Mouse (Mus musculus): ENCODE measurements around the gene Gm14137. TPM values are rescaled to one million over a fixed set of nuclear protein-coding genes. Genes with fewer than 3 reads are reported as not detected.

Gene Gm14137
- polyA plus RNA-seq (2012; ENCODE audit: low replicate concordance): 0.88 and 2.3 TPM in 2 replicates

GRCm38 (mm10) chr2:119173991-119174651 is at the start of gene Gm14137:
Gene Gm14137 (plus strand): TSS chr2:119174509.

DNA sequence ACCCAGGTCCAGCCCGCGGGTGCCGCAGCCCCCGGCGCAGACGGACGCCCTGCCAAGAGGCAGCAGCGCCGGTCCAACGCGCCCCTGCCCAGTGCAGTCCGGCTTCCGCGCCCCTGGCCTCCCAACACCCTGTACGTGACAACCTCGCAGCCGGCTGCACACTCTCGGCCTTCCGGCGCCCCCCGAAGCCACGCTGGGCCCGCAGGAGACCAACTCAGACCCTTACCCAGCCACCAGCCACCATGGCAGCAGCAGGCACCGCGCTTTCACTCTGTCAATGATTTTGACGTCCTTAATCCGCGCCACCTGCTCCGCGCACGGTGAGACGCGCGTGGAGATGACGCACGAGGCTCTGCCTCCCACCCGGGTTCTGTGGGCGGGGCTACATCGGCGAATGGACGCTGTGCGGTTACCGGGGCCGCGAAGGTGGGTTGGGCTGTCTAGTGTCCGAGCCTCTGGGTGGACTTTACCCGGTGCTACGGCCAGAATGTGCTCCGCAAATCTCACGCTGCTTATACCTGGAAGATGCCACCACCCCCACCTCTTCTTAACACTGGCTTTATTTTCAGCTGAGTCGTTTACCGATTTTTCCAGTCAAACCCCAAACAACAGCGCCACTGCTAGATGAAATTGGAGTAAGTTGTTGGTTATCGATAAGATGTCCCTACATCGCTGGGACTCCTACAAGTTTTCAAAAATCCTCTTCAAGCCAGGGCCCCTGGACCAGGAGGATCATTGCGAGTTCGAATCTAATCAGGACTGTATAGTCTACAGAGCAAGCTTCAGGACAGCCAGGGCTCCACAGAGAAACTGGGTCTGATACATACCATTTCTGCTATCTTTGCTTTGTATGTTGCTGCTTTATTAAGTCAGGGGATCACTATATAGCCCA is 17.4 kb upstream of the Gm14137 start, which contains the start of gene Rmdn3:
TSS of gene Rmdn3 (minus strand) at position 354 of the 892 bp plus-strand sequence.

DNA sequence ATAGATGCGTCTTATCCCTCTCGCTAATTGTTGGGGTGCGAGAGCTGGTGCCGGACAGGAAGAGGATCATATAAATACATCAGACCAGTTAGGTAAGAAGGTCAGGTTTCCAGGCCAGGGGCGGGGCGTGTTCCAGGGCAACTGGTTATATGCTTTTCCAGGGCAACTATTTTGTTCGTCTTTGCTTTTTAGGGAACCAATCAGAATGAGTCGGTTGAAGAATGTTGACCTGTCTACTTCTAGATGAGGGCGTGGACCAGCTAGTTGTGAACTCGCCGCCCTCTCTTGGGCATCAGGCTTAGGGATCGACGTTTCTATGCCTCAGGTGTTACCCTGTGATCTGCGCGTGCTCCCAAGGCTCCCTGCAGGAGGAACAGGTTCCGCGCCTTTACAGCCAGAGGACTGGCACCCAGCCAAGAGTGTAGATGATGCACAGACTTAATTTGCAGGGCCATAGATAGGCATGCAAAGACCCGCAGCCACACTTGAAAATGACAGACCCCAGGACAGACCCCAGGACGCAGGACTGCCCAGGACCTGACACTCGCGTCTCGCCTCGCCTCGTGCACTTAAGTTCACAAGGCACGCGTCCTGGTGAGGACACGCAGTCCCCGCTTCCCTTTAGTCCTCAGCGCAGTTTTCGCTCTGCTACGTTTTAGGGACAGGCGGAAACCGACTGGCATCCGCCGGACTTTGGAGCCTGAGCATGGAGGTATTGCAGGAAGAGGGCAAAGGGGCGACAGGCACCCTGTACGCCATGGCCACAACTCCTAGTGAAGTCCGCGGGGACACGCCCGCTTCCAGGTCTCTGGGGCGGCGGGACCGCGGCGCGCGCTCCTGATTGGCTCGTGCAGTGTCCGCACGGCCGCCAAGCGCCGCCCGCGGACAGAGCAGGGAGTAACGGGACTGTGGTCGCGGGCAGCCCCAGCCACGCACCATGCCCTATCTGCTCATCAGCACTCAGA is 7.1 kb upstream of the Gm14137 start, which contains the start of gene Gchfr:
TSS of gene Gchfr (plus strand) at position 873 of the 965 bp plus-strand sequence.

DNA sequence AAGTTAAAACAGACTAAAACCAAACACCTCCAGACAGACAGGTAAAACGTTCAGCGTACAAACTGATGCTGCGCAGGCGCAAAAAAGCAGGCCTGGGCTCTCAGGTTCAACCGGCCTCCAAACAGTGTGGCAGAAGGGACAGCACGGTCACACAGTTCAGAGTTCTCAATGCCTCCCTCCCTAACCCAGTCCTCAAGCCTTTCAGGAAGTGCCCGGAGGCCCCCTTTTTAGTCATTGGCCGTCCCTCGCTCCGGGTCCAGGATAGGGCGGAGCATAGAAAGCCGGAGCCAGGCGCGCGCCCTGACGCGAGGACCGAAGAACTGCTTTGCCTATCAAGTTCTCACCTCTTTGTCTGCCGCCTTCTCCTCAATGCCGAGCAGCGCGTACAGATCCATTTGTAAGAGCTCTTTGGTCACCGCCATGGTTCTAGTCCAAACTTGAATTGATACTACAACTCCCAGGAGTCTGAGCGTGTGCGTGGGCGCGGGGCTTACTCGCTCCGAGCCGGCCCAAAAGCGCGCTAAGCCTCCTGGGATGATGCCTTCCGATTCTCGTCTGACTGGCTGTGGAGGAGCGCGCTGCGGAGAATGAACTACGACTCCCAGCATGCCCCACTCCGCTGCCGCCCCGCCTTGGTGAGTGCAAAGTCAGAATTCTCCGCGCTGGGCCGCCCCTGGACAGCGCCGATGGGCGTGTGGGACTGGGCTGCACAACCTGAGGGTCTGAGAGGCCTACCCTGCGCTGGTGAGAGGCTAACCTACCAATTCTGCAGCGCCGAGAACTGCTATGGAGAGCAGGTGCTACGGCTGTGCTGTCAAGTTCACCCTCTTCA is 34.3 kb downstream of the Gm14137 start, which contains the start of the genes Zfyve19 and Dnajc17:
TSS of gene Zfyve19 (plus strand) at position 274 of the 832 bp plus-strand sequence.
TSS of gene Dnajc17 (minus strand) at position 452 of the 832 bp plus-strand sequence.

Other genes with a start within 250 kb of the Gm14137 start
- 9.5 and 19.0 TPM in 2 replicates for gene Chst14, start 248.0 kb upstream of the Gm14137 start, polyA plus RNA-seq (2012; ENCODE audit: low replicate concordance)
- gene Ccdc32, start 145.1 kb upstream of the Gm14137 start, polyA plus RNA-seq (2012; ENCODE audit: low replicate concordance): 8.6 and 10.8 TPM in 2 replicates
- 2.1 and 2.7 TPM in 2 replicates for gene Rpusd2, start 139.7 kb upstream of the Gm14137 start, polyA plus RNA-seq (2012; ENCODE audit: low replicate concordance)
- gene Knl1, start 127.4 kb upstream of the Gm14137 start, polyA plus RNA-seq (2012; ENCODE audit: low replicate concordance): 1.1 and 2.2 TPM in 2 replicates
- gene Rad51, start 61.7 kb upstream of the Gm14137 start, polyA plus RNA-seq (2012; ENCODE audit: low replicate concordance): 2.5 and 4.6 TPM in 2 replicates
- gene Rmdn3, start 17.5 kb upstream of the Gm14137 start, polyA plus RNA-seq (2012; ENCODE audit: low replicate concordance): 8.6 and 11.3 TPM in 2 replicates
- 0.95 and 2.3 TPM in 2 replicates for gene Gchfr, start 6.7 kb upstream of the Gm14137 start, polyA plus RNA-seq (2012; ENCODE audit: low replicate concordance)
- gene Zfyve19, start 34.1 kb downstream of the Gm14137 start, polyA plus RNA-seq (2012; ENCODE audit: low replicate concordance): 13.7 and 35.1 TPM in 2 replicates
- gene Dnajc17, start 34.3 kb downstream of the Gm14137 start, polyA plus RNA-seq (2012; ENCODE audit: low replicate concordance): 17.6 and 32.2 TPM in 2 replicates
- gene Ppp1r14d, start 55.4 kb downstream of the Gm14137 start, polyA plus RNA-seq (2012; ENCODE audit: low replicate concordance): not detected in 2 replicates
- gene Spint1, start 62.9 kb downstream of the Gm14137 start, polyA plus RNA-seq (2012; ENCODE audit: low replicate concordance): 0.30 and 2.0 TPM in 2 replicates
- gene Rhov, start 96.8 kb downstream of the Gm14137 start, polyA plus RNA-seq (2012; ENCODE audit: low replicate concordance): 0.46 and 2.0 TPM in 2 replicates
- 12.5 and 24.2 TPM in 2 replicates for gene Vps18, start 114.2 kb downstream of the Gm14137 start, polyA plus RNA-seq (2012; ENCODE audit: low replicate concordance)
- gene Dll4, start 151.3 kb downstream of the Gm14137 start, polyA plus RNA-seq (2012; ENCODE audit: low replicate concordance): 0.52 and 0.73 TPM in 2 replicates
- 1.6 and 4.9 TPM in 2 replicates for gene Chac1, start 176.7 kb downstream of the Gm14137 start, polyA plus RNA-seq (2012; ENCODE audit: low replicate concordance)